Mouse (Mus musculus): Measurements from ENCODE around the gene Rad51b. TPM values are rescaled to one million over a fixed set of nuclear protein-coding genes. Genes with fewer than 3 reads are reported as not detected.

The Rad51b gene
- polyA plus RNA-seq, 1 experiment from 2014 or later, result 6.5 TPM

GRCm38 (mm10) chr12:79393636-79394035 lies 96.6 kb downstream of the Rad51b start:
- ATAC-seq (ENCODE audit: low FRiP score) (no peak), DNase-seq (ENCODE audit: low spot score) (no peak)
- no peak overlapping the region for H3K9ac ChIP-seq (ENCODE audit: low read depth, low read length)
- no peaks in the 10 kb centered on the region for H3K27me3 ChIP-seq (ENCODE audit: control insufficient read depth, insufficient read depth, low read length)
- no peaks in the 10 kb centered on the region for H3K9me3 ChIP-seq (ENCODE audit: control insufficient read depth, low read length)
- no peak overlapping the region for H3K4me3 ChIP-seq (ENCODE audit: low read depth, low read length)
- H3K27ac ChIP-seq (ENCODE audit: low read depth, low read length), result no peak overlapping the region
- 90% methylated on average over 2 of the region's 2 CpGs for WGBS
- no peaks in the 10 kb centered on the region for H3K4me1 ChIP-seq (replicated peaks; ENCODE audit: control insufficient read depth, insufficient read depth, low read length)
- H3K4me2 ChIP-seq (replicated peaks; ENCODE audit: low read depth, low read length), result no peak overlapping the region
- no peaks in the 10 kb centered on the region for H3K36me3 ChIP-seq (ENCODE audit: control insufficient read depth, insufficient read depth, low read length)

- ATAC-seq (ENCODE audit: low FRiP score) (no peak), DNase-seq (ENCODE audit: low spot score) (no peak)
- H3K4me2 ChIP-seq (replicated peaks; ENCODE audit: low read depth, low read length), result no peak overlapping the region
- no peaks in the 10 kb centered on the region for H3K9me3 ChIP-seq (ENCODE audit: control insufficient read depth, low read length)
- no peak overlapping the region for H3K27ac ChIP-seq (ENCODE audit: low read depth, low read length)
- H3K36me3 ChIP-seq (ENCODE audit: control insufficient read depth, insufficient read depth, low read length), result no peaks in the 10 kb centered on the region
- H3K27me3 ChIP-seq (ENCODE audit: control insufficient read depth, insufficient read depth, low read length), result no peaks in the 10 kb centered on the region
- WGBS, result 80% methylated on average over 3 of the region's 3 CpGs
- H3K9ac ChIP-seq (ENCODE audit: low read depth, low read length), result no peak overlapping the region
- H3K4me1 ChIP-seq (replicated peaks; ENCODE audit: control insufficient read depth, insufficient read depth, low read length), result no peaks in the 10 kb centered on the region
- H3K4me3 ChIP-seq (ENCODE audit: low read depth, low read length), result no peak overlapping the region
Measured at GRCm38 (mm10) chr12:79403992-79404391, 106.9 kb downstream of the Rad51b start.

GRCm38 (mm10) chr12:79404494-79404893 lies 107.4 kb downstream of the Rad51b start:
- Histone ChIP-seq H3K27me3 (ENCODE audit: control insufficient read depth, insufficient read depth, low read length) (no peaks in the 10 kb centered on the region), H3K36me3 (ENCODE audit: control insufficient read depth, insufficient read depth, low read length) (no peaks in the 10 kb centered on the region), H3K4me2 (replicated peaks; ENCODE audit: low read depth, low read length) (no peak overlapping the region), H3K9ac (ENCODE audit: low read depth, low read length) (no peak overlapping the region), H3K4me3 (ENCODE audit: low read depth, low read length) (no peak overlapping the region), H3K27ac (ENCODE audit: low read depth, low read length) (no peak overlapping the region), H3K4me1 (replicated peaks; ENCODE audit: control insufficient read depth, insufficient read depth, low read length) (no peaks in the 10 kb centered on the region), H3K9me3 (ENCODE audit: control insufficient read depth, low read length) (no peaks in the 10 kb centered on the region)
- no peak for ATAC-seq (ENCODE audit: low FRiP score)
- DNase-seq (ENCODE audit: low spot score), result no peak
- WGBS, result 60% methylated on average over 1 of the region's 1 CpGs

GRCm38 (mm10) chr12:79408677-79409076 lies 111.6 kb downstream of the Rad51b start:
- Histone ChIP-seq H3K36me3 (ENCODE audit: control insufficient read depth, insufficient read depth, low read length) (no peaks in the 10 kb centered on the region), H3K4me1 (replicated peaks; ENCODE audit: control insufficient read depth, insufficient read depth, low read length) (no peaks in the 10 kb centered on the region), H3K9me3 (ENCODE audit: control insufficient read depth, low read length) (no peaks in the 10 kb centered on the region), H3K4me2 (replicated peaks; ENCODE audit: low read depth, low read length) (no peak overlapping the region), H3K27ac (ENCODE audit: low read depth, low read length) (no peak overlapping the region), H3K27me3 (ENCODE audit: control insufficient read depth, insufficient read depth, low read length) (no peaks in the 10 kb centered on the region), H3K9ac (ENCODE audit: low read depth, low read length) (no peak overlapping the region), H3K4me3 (ENCODE audit: low read depth, low read length) (no peak overlapping the region)
- 75% methylated on average over 2 of the region's 2 CpGs for WGBS
- no peak for ATAC-seq (ENCODE audit: low FRiP score)
- DNase-seq (ENCODE audit: low spot score), result no peak

GRCm38 (mm10) chr12:79409126-79409860 lies 112.2 kb downstream of the Rad51b start:
- DNase-seq (ENCODE audit: low spot score), result no peak
- ATAC-seq (ENCODE audit: low FRiP score), result no peak
- H3K9ac ChIP-seq (ENCODE audit: low read depth, low read length), result no peak overlapping the region
- no peak overlapping the region for H3K4me2 ChIP-seq (replicated peaks; ENCODE audit: low read depth, low read length)
- no peak overlapping the region for H3K4me3 ChIP-seq (ENCODE audit: low read depth, low read length)
- H3K27me3 ChIP-seq (ENCODE audit: control insufficient read depth, insufficient read depth, low read length), result no peaks in the 10 kb centered on the region
- no peaks in the 10 kb centered on the region for H3K4me1 ChIP-seq (replicated peaks; ENCODE audit: control insufficient read depth, insufficient read depth, low read length)
- no peak overlapping the region for H3K27ac ChIP-seq (ENCODE audit: low read depth, low read length)
- H3K9me3 ChIP-seq (ENCODE audit: control insufficient read depth, low read length), result no peaks in the 10 kb centered on the region
- no peaks in the 10 kb centered on the region for H3K36me3 ChIP-seq (ENCODE audit: control insufficient read depth, insufficient read depth, low read length)
- WGBS, result 53% methylated on average over 3 of the region's 4 CpGs

GRCm38 (mm10) chr12:79412894-79413507 lies 115.9 kb downstream of the Rad51b start:
- Histone ChIP-seq H3K27me3 (ENCODE audit: control insufficient read depth, insufficient read depth, low read length) (no peaks in the 10 kb centered on the region), H3K9ac (ENCODE audit: low read depth, low read length) (no peak overlapping the region), H3K27ac (ENCODE audit: low read depth, low read length) (no peak overlapping the region), H3K36me3 (ENCODE audit: control insufficient read depth, insufficient read depth, low read length) (no peaks in the 10 kb centered on the region), H3K4me1 (replicated peaks; ENCODE audit: control insufficient read depth, insufficient read depth, low read length) (no peaks in the 10 kb centered on the region), H3K4me2 (replicated peaks; ENCODE audit: low read depth, low read length) (no peak overlapping the region), H3K4me3 (ENCODE audit: low read depth, low read length) (no peak overlapping the region), H3K9me3 (ENCODE audit: control insufficient read depth, low read length) (no peaks in the 10 kb centered on the region)
- WGBS, result 92% methylated on average over 8 of the region's 8 CpGs
- DNase-seq (ENCODE audit: low spot score) (no peak), ATAC-seq (ENCODE audit: low FRiP score) (no peak)

GRCm38 (mm10) chr12:79417360-79417759 lies 120.3 kb downstream of the Rad51b start:
- no peak overlapping the region for H3K4me2 ChIP-seq (replicated peaks; ENCODE audit: low read depth, low read length)
- no peak for ATAC-seq (ENCODE audit: low FRiP score)
- 84% methylated on average over 6 of the region's 6 CpGs for WGBS
- H3K36me3 ChIP-seq (ENCODE audit: control insufficient read depth, insufficient read depth, low read length), result no peaks in the 10 kb centered on the region
- no peak for DNase-seq (ENCODE audit: low spot score)
- H3K9me3 ChIP-seq (ENCODE audit: control insufficient read depth, low read length), result no peaks in the 10 kb centered on the region
- H3K4me1 ChIP-seq (replicated peaks; ENCODE audit: control insufficient read depth, insufficient read depth, low read length), result no peaks in the 10 kb centered on the region
- no peaks in the 10 kb centered on the region for H3K27me3 ChIP-seq (ENCODE audit: control insufficient read depth, insufficient read depth, low read length)
- H3K27ac ChIP-seq (ENCODE audit: low read depth, low read length), result no peak overlapping the region
- no peak overlapping the region for H3K9ac ChIP-seq (ENCODE audit: low read depth, low read length)
- no peak overlapping the region for H3K4me3 ChIP-seq (ENCODE audit: low read depth, low read length)

GRCm38 (mm10) chr12:79420605-79421004 lies 123.5 kb downstream of the Rad51b start:
- WGBS, result 53% methylated on average over 6 of the region's 6 CpGs
- ATAC-seq (ENCODE audit: low FRiP score) (no peak), DNase-seq (ENCODE audit: low spot score) (no peak)
- Histone ChIP-seq H3K36me3 (ENCODE audit: control insufficient read depth, insufficient read depth, low read length) (no peaks in the 10 kb centered on the region), H3K4me1 (replicated peaks; ENCODE audit: control insufficient read depth, insufficient read depth, low read length) (no peaks in the 10 kb centered on the region), H3K4me2 (replicated peaks; ENCODE audit: low read depth, low read length) (no peak overlapping the region), H3K27me3 (ENCODE audit: control insufficient read depth, insufficient read depth, low read length) (no peaks in the 10 kb centered on the region), H3K27ac (ENCODE audit: low read depth, low read length) (no peak overlapping the region), H3K9me3 (ENCODE audit: control insufficient read depth, low read length) (no peaks in the 10 kb centered on the region; the same call in 1 of the 2 replicates), H3K4me3 (ENCODE audit: low read depth, low read length) (no peak overlapping the region), H3K9ac (ENCODE audit: low read depth, low read length) (no peak overlapping the region)

Data from hindbrain, embryonic 11.5 days (tissue).